Mouse (Mus musculus) E14TG2a.4 (cell line): ENCODE results near the gene Cytip.

Experiments used
- H3K27me3 ChIP-seq: 2 replicates; pipeline ENCODE4 v1.6.1; 2014; ENCODE audit warnings: low read length, control low read depth; ENCODE audit not compliant: insufficient read depth
- H3K36me3 ChIP-seq: 2 replicates; pipeline ENCODE4 v1.6.1; 2014; ENCODE audit warnings: low read length, control low read depth; ENCODE audit not compliant: insufficient read depth
- H3K4me1 ChIP-seq: replicated peaks from 2 replicates; pipeline ENCODE4 v1.6.1; 2014; ENCODE audit warnings: low read depth, low read length, control low read depth
- H3K4me3 ChIP-seq: replicated peaks from 2 replicates; pipeline ENCODE4 v1.5.1; 2014; ENCODE audit warnings: mild to moderate bottlenecking, low read length
- H3K9me3 ChIP-seq: 2 replicates; pipeline ENCODE4 v1.6.1; 2014; ENCODE audit warnings: low read length, control low read depth
- CTCF ChIP-seq: conservative IDR thresholded peaks from 2 replicates; pipeline ENCODE4 v1.5.1; 2014; ENCODE audit warnings: low read length
- NANOG ChIP-seq: IDR thresholded peaks from 2 replicates; pipeline ENCODE4 v1.6.1; 2014; ENCODE audit warnings: borderline replicate concordance, low read length, mixed read lengths
- POU5F1 ChIP-seq: IDR thresholded peaks from 2 replicates; pipeline ENCODE4 v1.6.1; 2014; ENCODE audit warnings: low read length, borderline replicate concordance

Gene Cytip

GRCm38 (mm10) chr2:58187310-58188051, 7.9 kb downstream of the Cytip start:
- H3K4me1 ChIP-seq = 0 out of 2 replicates have a peak, but pooled peaks cover 2% of the 10 kb centered on the region
- TF ChIP-seq CTCF = no peak
- no peak for TF ChIP-seq POU5F1
- no peak for TF ChIP-seq NANOG
- H3K27me3 ChIP-seq = no peaks in the 10 kb centered on the region
- H3K36me3 ChIP-seq = no peaks in the 10 kb centered on the region
- H3K4me3 ChIP-seq = no peak overlapping the region
- no peaks in the 10 kb centered on the region for H3K9me3 ChIP-seq

- H3K9me3 ChIP-seq = no peaks in the 10 kb centered on the region
- TF ChIP-seq POU5F1 (no peak), NANOG (no peak), CTCF (no peak)
- no peaks in the 10 kb centered on the region for H3K36me3 ChIP-seq
- no peaks in the 10 kb centered on the region for H3K27me3 ChIP-seq
- no peaks in the 10 kb centered on the region for H3K4me1 ChIP-seq
- no peak overlapping the region for H3K4me3 ChIP-seq
Measured at GRCm38 (mm10) chr2:58184197-58184596, 11.1 kb downstream of the Cytip start.

- no peaks in the 10 kb centered on the region for H3K9me3 ChIP-seq
- H3K4me1 ChIP-seq = no peaks in the 10 kb centered on the region
- TF ChIP-seq POU5F1 = no peak
- no peaks in the 10 kb centered on the region for H3K36me3 ChIP-seq
- H3K27me3 ChIP-seq = no peaks in the 10 kb centered on the region
- no peak overlapping the region for H3K4me3 ChIP-seq
Measured at GRCm38 (mm10) chr2:58183658-58184057, 11.7 kb downstream of the Cytip start.

- H3K27me3 ChIP-seq = no peaks in the 10 kb centered on the region
- H3K4me1 ChIP-seq = no peaks in the 10 kb centered on the region
- H3K9me3 ChIP-seq = no peaks in the 10 kb centered on the region
- TF ChIP-seq CTCF (no peak), NANOG (no peak), POU5F1 (no peak)
- no peak overlapping the region for H3K4me3 ChIP-seq
- H3K36me3 ChIP-seq = no peaks in the 10 kb centered on the region
Measured at GRCm38 (mm10) chr2:58180776-58181175, 14.6 kb downstream of the Cytip start.

- no peak for TF ChIP-seq CTCF
- TF ChIP-seq POU5F1 = no peak
- TF ChIP-seq NANOG = no peak
- no peak overlapping the region for H3K4me3 ChIP-seq
- no peaks in the 10 kb centered on the region for H3K9me3 ChIP-seq
- no peaks in the 10 kb centered on the region for H3K4me1 ChIP-seq
- H3K27me3 ChIP-seq = no peaks in the 10 kb centered on the region
- no peaks in the 10 kb centered on the region for H3K36me3 ChIP-seq
Measured at GRCm38 (mm10) chr2:58179056-58179455, 16.3 kb downstream of the Cytip start.

GRCm38 (mm10) chr2:58175392-58176291, 19.7 kb downstream of the Cytip start:
- H3K4me1 ChIP-seq = no peaks in the 10 kb centered on the region
- TF ChIP-seq NANOG (no peak), CTCF (no peak), POU5F1 (no peak)
- H3K36me3 ChIP-seq = no peaks in the 10 kb centered on the region
- H3K4me3 ChIP-seq = no peak overlapping the region
- H3K27me3 ChIP-seq = no peaks in the 10 kb centered on the region
- H3K9me3 ChIP-seq = no peaks in the 10 kb centered on the region

GRCm38 (mm10) chr2:58174476-58175286, 20.7 kb downstream of the Cytip start:
- TF ChIP-seq POU5F1 (no peak), NANOG (no peak), CTCF (no peak)
- Histone ChIP-seq H3K36me3 (no peaks in the 10 kb centered on the region), H3K27me3 (no peaks in the 10 kb centered on the region), H3K9me3 (no peaks in the 10 kb centered on the region), H3K4me1 (no peaks in the 10 kb centered on the region), H3K4me3 (no peak overlapping the region)

GRCm38 (mm10) chr2:58172963-58173362, 22.4 kb downstream of the Cytip start:
- Histone ChIP-seq H3K9me3 (no peaks in the 10 kb centered on the region), H3K4me3 (no peak overlapping the region), H3K27me3 (no peaks in the 10 kb centered on the region), H3K4me1 (no peaks in the 10 kb centered on the region), H3K36me3 (no peaks in the 10 kb centered on the region)
- TF ChIP-seq POU5F1 = no peak
- no peak for TF ChIP-seq NANOG
- TF ChIP-seq CTCF = no peak
